Mouse (Mus musculus) limb, embryonic 14.5 days (tissue): ENCODE measurements around the gene Trappc1. TPM values are rescaled to one million over a fixed set of nuclear protein-coding genes. Genes with fewer than 3 reads are reported as not detected.

Source experiments
- ATAC-seq: fragments of 200-750 bp; cut with Nextera tagmentation; 2 replicates; pipeline ENCODE4 v1.8.0; 2017; ENCODE audit warnings: low read depth, moderate number of reproducible peaks, moderate TSS enrichment; ENCODE audit not compliant: low FRiP score
- DNase-seq: peaks from one replicate; pipeline ENCODE4 v3.0.0-alpha.2; 2015; ENCODE audit warnings: low spot score
- H3K27ac ChIP-seq: fragments of 300-500 bp; sonication (generic); replicated peaks from 2 replicates; pipeline ENCODE4 v1.5.1; 2014; ENCODE audit warnings: low read depth, mild to moderate bottlenecking, low read length, moderate library complexity, mixed read lengths
- H3K27me3 ChIP-seq: fragments of 300-500 bp; sonication (generic); 2 replicates; pipeline ENCODE4 v1.6.1; 2014; ENCODE audit warnings: low read length, mixed read lengths; ENCODE audit not compliant: control insufficient read depth, insufficient read depth
- H3K36me3 ChIP-seq: fragments of 300-500 bp; sonication (generic); 2 replicates; pipeline ENCODE4 v1.6.1; 2014; ENCODE audit warnings: mild to moderate bottlenecking, low read length, moderate library complexity, mixed read lengths; ENCODE audit not compliant: control insufficient read depth, insufficient read depth
- H3K4me1 ChIP-seq: fragments of 300-500 bp; sonication (generic); 2 replicates; pipeline ENCODE4 v1.6.1; 2014; ENCODE audit warnings: antibody characterized with exemption, low read length, mixed read lengths; ENCODE audit not compliant: control insufficient read depth, insufficient read depth
- H3K4me2 ChIP-seq: fragments of 300-500 bp; sonication (generic); replicated peaks from 2 replicates; pipeline ENCODE4 v1.6.1; 2014; ENCODE audit warnings: low read depth, mild to moderate bottlenecking, low read length, moderate library complexity; ENCODE audit not compliant: severe bottlenecking
- H3K4me3 ChIP-seq: fragments of 300-500 bp; sonication (generic); replicated peaks from 2 replicates; pipeline ENCODE4 v1.5.1; 2014; ENCODE audit warnings: low read length
- H3K9ac ChIP-seq: fragments of 300-500 bp; sonication (generic); 2 replicates; pipeline ENCODE4 v1.6.1; 2014; ENCODE audit warnings: mild to moderate bottlenecking, low read depth, low read length, moderate library complexity; ENCODE audit not compliant: severe bottlenecking
- H3K9me3 ChIP-seq: fragments of 300-500 bp; sonication (generic); 2 replicates; pipeline ENCODE4 v1.6.1; 2016; ENCODE audit warnings: low read length; ENCODE audit not compliant: control insufficient read depth
- POLR2A ChIP-seq: fragments of 200-500 bp; IDR thresholded peaks from 2 replicates; pipeline ENCODE4 v1.8.0; 2012; ENCODE audit warnings: inconsistent platforms, mild to moderate bottlenecking, moderate library complexity, borderline replicate concordance; ENCODE audit not compliant: insufficient read depth, insufficient read length; ENCODE audit errors: extremely low read depth
- WGBS: fragments of 180-500 bp; shearing (Covaris S2); extraction: QIAGEN DNeasy Blood & Tissue Kit; methylation state at CpG from one replicate; pipeline ENCODE4 v1.1.7; 2014; 5-methylcytosine and 5-hydroxymethylcytosine counted together
- polyA plus RNA-seq, 2 experiments: library from polyadenylated mRNA; depleted of rRNA in 1 of 2; stranded (reverse) in 1 of 2; unstranded in 1 of 2; fragments of >200 nt; fragmentation: Nextera tagmentation in 1 of 2; extraction: Ambion mirVana in 1 of 2; gene quantifications; 2 replicates each; pipeline versions ENCODE4 v1.2.1 to v1.2.3; 2012 to 2014

Trappc1 gene
- polyA plus RNA-seq, 2 experiments: 93.7 to 144 TPM

GRCm38 (mm10) chr11:69368356-69369214, 44.8 kb downstream of the Trappc1 start:
- Histone ChIP-seq H3K4me1 (peaks cover 47% of the 10 kb centered on the region), H3K27me3 (no peaks in the 10 kb centered on the region), H3K4me2 (peak overlapping the region; percentile 94), H3K9ac (peak overlapping the region; percentile 100), H3K27ac (peak overlapping the region; percentile 100), H3K36me3 (peaks cover 17% of the 10 kb centered on the region), H3K9me3 (no peaks in the 10 kb centered on the region), H3K4me3 (peak overlapping the region; percentile 94)
- TF ChIP-seq POLR2A: no peak
- ATAC-seq (no peak), DNase-seq (peak; percentile 29)
- under 1% methylated on average over 51 of the region's 106 CpGs for WGBS

- no peak for ATAC-seq
- H3K9ac ChIP-seq: peak within 1 kb of the TSS; percentile 100
- H3K9me3 ChIP-seq: no peaks in the 10 kb centered on the region
- H3K27ac ChIP-seq: peak within 1 kb of the TSS; percentile 100
- under 1% methylated on average over 14 of the region's 34 CpGs for WGBS
- DNase-seq: peak; percentile 8
- H3K4me1 ChIP-seq: peaks cover 39% of the 10 kb centered on the region
- H3K36me3 ChIP-seq: peaks cover 17% of the 10 kb centered on the region
- no peak for TF ChIP-seq POLR2A
- no peaks in the 10 kb centered on the region for H3K27me3 ChIP-seq
- peak within 1 kb of the TSS; percentile 94 for H3K4me3 ChIP-seq
- peak within 1 kb of the TSS; percentile 94 for H3K4me2 ChIP-seq
Measured at GRCm38 (mm10) chr11:69369215-69369989, 45.6 kb downstream of the Trappc1 start, which contains the start of gene Chd3. TSS of gene Chd3 (minus strand) at chr11:69369406.

GRCm38 (mm10) chr11:69369990-69370816, 46.4 kb downstream of the Trappc1 start:
- H3K4me2 ChIP-seq: peak overlapping the region; percentile 94
- WGBS: 16% methylated on average over 2 of the region's 2 CpGs
- no peaks in the 10 kb centered on the region for H3K27me3 ChIP-seq
- peak overlapping the region; percentile 94 for H3K4me3 ChIP-seq
- TF ChIP-seq POLR2A: no peak
- peak overlapping the region; percentile 100 for H3K27ac ChIP-seq
- H3K9ac ChIP-seq: peak overlapping the region; percentile 100
- peaks cover 20% of the 10 kb centered on the region for H3K36me3 ChIP-seq
- H3K9me3 ChIP-seq: no peaks in the 10 kb centered on the region
- ATAC-seq (no peak), DNase-seq (peak; percentile 38)
- H3K4me1 ChIP-seq: peaks cover 31% of the 10 kb centered on the region

GRCm38 (mm10) chr11:69370817-69371215, 47.0 kb downstream of the Trappc1 start:
- ATAC-seq: no peak
- peaks cover 23% of the 10 kb centered on the region for H3K36me3 ChIP-seq
- H3K27me3 ChIP-seq: no peaks in the 10 kb centered on the region
- 0 out of 2 replicates have a peak overlapping the region, but pooled peaks have one; percentile 21 for H3K9ac ChIP-seq
- H3K4me1 ChIP-seq: peaks cover 25% of the 10 kb centered on the region
- no peak for TF ChIP-seq POLR2A
- 0 out of 2 replicates have a peak overlapping the region, but pooled peaks have one; percentile 2 for H3K4me3 ChIP-seq
- H3K9me3 ChIP-seq: no peaks in the 10 kb centered on the region
- H3K27ac ChIP-seq: peak overlapping the region; percentile 70
- WGBS: 29% methylated on average over 9 of the region's 9 CpGs
- H3K4me2 ChIP-seq: peak overlapping the region; percentile 30
- peak; percentile 6 for DNase-seq

- no peak overlapping the region for H3K4me2 ChIP-seq
- DNase-seq (no peak), ATAC-seq (no peak)
- peaks cover 21% of the 10 kb centered on the region for H3K4me1 ChIP-seq
- peaks cover 23% of the 10 kb centered on the region for H3K36me3 ChIP-seq
- H3K4me3 ChIP-seq: no peak overlapping the region
- H3K27ac ChIP-seq: 0 out of 2 replicates have a peak overlapping the region, but pooled peaks have one; percentile 70
- H3K9ac ChIP-seq: no peak overlapping the region
- 55% methylated on average over 12 of the region's 12 CpGs for WGBS
- TF ChIP-seq POLR2A: no peak
- H3K9me3 ChIP-seq: no peaks in the 10 kb centered on the region
- H3K27me3 ChIP-seq: no peaks in the 10 kb centered on the region
Measured at GRCm38 (mm10) chr11:69371601-69372000, 47.8 kb downstream of the Trappc1 start.
